Mouse (Mus musculus): ENCODE measurements around the gene P2ry2.

- no peak for TF ChIP-seq POLR2A (IDR thresholded peaks at IDR 0.05; ENCODE audit: insufficient read depth, low read depth, low read length)
- TF ChIP-seq CTCF (IDR thresholded peaks at IDR 0.05; ENCODE audit: insufficient read depth, low read depth, low read length) = no peak
Measured at GRCm38 (mm10) chr7:100997215-100997614, 15.5 kb downstream of the P2ry2 start.

Data from olfactory bulb, adult 2 months (tissue).